Mouse (Mus musculus): Measurements from ENCODE around the gene Tpcn1. TPM values are rescaled to one million over a fixed set of nuclear protein-coding genes. Genes with fewer than 3 reads are reported as not detected.

The Tpcn1 gene
- polyA plus RNA-seq (2015; fragmentation: Nextera tagmentation; extraction: Ambion mirVana): 28.4 and 28.6 TPM in 2 replicates

GRCm38 (mm10) chr5:120588569-120589094 lies at the start of gene Tpcn1, which contains the start of gene Iqcd:
Tpcn1 (minus strand) TSS chr5:120588673.
Iqcd (plus strand) TSS chr5:120589016.
- H3K4me1 ChIP-seq: peaks cover 30% of the 10 kb centered on the region
- H3K36me3 ChIP-seq: peaks cover 16% of the 10 kb centered on the region
- WGBS: 0% methylated on average over 34 of the region's 35 CpGs
- H3K4me2 ChIP-seq (replicated peaks): peak within 1 kb of the TSS; percentile 91
- H3K27ac ChIP-seq (replicated peaks): peak within 1 kb of the TSS; percentile 87
- no peaks in the 10 kb centered on the region for H3K27me3 ChIP-seq
- peak within 1 kb of the TSS; percentile 76 for H3K9ac ChIP-seq
- peak within 1 kb of the TSS; percentile 92 for H3K4me3 ChIP-seq (replicated peaks)
- H3K9me3 ChIP-seq (replicated peaks): no peaks in the 10 kb centered on the region
- ATAC-seq (ENCODE audit: insufficient number of reproducible peaks, low FRiP score, low TSS enrichment, low read depth): peak; percentile 97

- Histone ChIP-seq H3K9ac (no peak overlapping the region), H3K4me2 (replicated peaks) (no peak overlapping the region), H3K27me3 (no peaks in the 10 kb centered on the region; the same call in none of the 2 replicates), H3K27ac (replicated peaks) (no peak overlapping the region), H3K9me3 (replicated peaks) (no peaks in the 10 kb centered on the region), H3K4me3 (replicated peaks) (no peak overlapping the region), H3K4me1 (no peaks in the 10 kb centered on the region), H3K36me3 (no peaks in the 10 kb centered on the region)
- WGBS: 80% methylated on average over 5 of the region's 5 CpGs
- no peak for ATAC-seq (ENCODE audit: insufficient number of reproducible peaks, low FRiP score, low TSS enrichment, low read depth)
These were observed 47.2 kb upstream of the Tpcn1 start for GRCm38 (mm10) chr5:120635633-120636032.

- no peak overlapping the region for H3K4me2 ChIP-seq (replicated peaks)
- H3K4me1 ChIP-seq: no peaks in the 10 kb centered on the region
- no peaks in the 10 kb centered on the region for H3K9me3 ChIP-seq (replicated peaks)
- H3K27ac ChIP-seq (replicated peaks): no peak overlapping the region
- no peak overlapping the region for H3K4me3 ChIP-seq (replicated peaks)
- no peaks in the 10 kb centered on the region for H3K36me3 ChIP-seq
- no peak for ATAC-seq (ENCODE audit: insufficient number of reproducible peaks, low FRiP score, low TSS enrichment, low read depth)
- 36% methylated on average over 5 of the region's 5 CpGs for WGBS
- H3K9ac ChIP-seq: no peak overlapping the region
- H3K27me3 ChIP-seq: peaks cover 8% of the 10 kb centered on the region
These were observed 46.4 kb upstream of the Tpcn1 start for GRCm38 (mm10) chr5:120634860-120635259.

GRCm38 (mm10) chr5:120634131-120634530 lies 45.7 kb upstream of the Tpcn1 start, which contains the start of gene Cfap73:
Cfap73 (minus strand) TSS chr5:120634235.
- no peak within 1 kb of the TSS for H3K4me2 ChIP-seq (replicated peaks)
- no peak for ATAC-seq (ENCODE audit: insufficient number of reproducible peaks, low FRiP score, low TSS enrichment, low read depth)
- H3K27me3 ChIP-seq: peaks cover 11% of the 10 kb centered on the region
- no peaks in the 10 kb centered on the region for H3K36me3 ChIP-seq
- no peak within 1 kb of the TSS for H3K27ac ChIP-seq (replicated peaks)
- no peaks in the 10 kb centered on the region for H3K4me1 ChIP-seq
- H3K9me3 ChIP-seq (replicated peaks): no peaks in the 10 kb centered on the region
- WGBS: 50% methylated on average over 9 of the region's 9 CpGs
- no peak within 1 kb of the TSS for H3K4me3 ChIP-seq (replicated peaks)
- no peak within 1 kb of the TSS for H3K9ac ChIP-seq

DNA sequence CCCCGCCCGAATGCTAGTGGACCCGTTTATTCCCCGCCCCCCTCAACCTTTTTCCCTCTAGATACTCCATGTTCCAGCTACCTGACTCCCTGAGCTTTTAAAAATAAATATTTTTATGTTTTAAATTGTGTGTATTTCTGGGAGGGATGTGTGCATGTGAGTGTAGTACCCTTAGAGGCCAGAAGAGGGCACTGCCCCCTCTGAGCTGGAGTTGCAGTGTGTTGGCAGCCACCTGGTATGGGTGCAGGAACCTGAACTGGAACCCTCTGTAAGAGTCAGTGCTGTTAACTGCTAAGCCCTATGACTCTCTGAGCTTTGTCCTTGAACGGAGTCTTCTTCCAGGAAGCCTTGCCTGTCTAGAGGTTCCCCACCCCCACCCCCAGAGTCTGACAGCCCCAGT lies 43.4 kb upstream of the Tpcn1 start:
- no peak for ATAC-seq (ENCODE audit: insufficient number of reproducible peaks, low FRiP score, low TSS enrichment, low read depth)
- WGBS: 91% methylated on average over 5 of the region's 5 CpGs
- Histone ChIP-seq H3K9me3 (replicated peaks) (no peaks in the 10 kb centered on the region), H3K4me1 (peaks cover 5% of the 10 kb centered on the region; the same call in 1 of the 2 replicates), H3K4me3 (replicated peaks) (no peak overlapping the region), H3K27me3 (peaks cover 11% of the 10 kb centered on the region), H3K36me3 (peaks cover 10% of the 10 kb centered on the region), H3K9ac (no peak overlapping the region), H3K4me2 (replicated peaks) (no peak overlapping the region), H3K27ac (replicated peaks) (no peak overlapping the region)

DNA sequence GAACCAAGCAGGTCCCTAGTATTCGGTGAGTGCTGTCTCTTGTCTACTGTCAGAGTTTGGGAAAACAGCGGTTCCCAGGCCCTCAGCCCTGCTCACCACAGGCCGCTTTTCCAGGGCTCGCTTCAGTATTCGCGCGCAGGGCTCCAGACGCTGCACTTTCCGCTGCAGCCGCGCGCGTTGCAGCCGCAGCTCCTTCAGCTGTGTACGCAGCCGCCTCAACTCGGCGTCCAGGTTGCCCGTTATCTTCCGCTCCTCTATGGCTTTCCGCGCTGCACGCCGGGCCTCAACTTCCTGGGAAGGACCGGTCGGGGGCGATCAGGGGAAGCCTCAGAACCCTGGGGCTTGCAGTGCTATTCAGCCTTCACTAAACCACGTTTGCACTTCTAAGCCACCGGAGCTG lies 42.7 kb upstream of the Tpcn1 start:
- Histone ChIP-seq H3K9ac (no peak overlapping the region), H3K27ac (replicated peaks) (no peak overlapping the region), H3K4me1 (peaks cover 5% of the 10 kb centered on the region; the same call in 1 of the 2 replicates), H3K27me3 (peaks cover 11% of the 10 kb centered on the region), H3K9me3 (replicated peaks) (no peaks in the 10 kb centered on the region), H3K36me3 (peaks cover 18% of the 10 kb centered on the region), H3K4me2 (replicated peaks) (0 out of 2 replicates have a peak overlapping the region, but pooled peaks have one; percentile 13), H3K4me3 (replicated peaks) (no peak overlapping the region)
- 10% methylated on average over 29 of the region's 29 CpGs for WGBS
- no peak for ATAC-seq (ENCODE audit: insufficient number of reproducible peaks, low FRiP score, low TSS enrichment, low read depth)

GRCm38 (mm10) chr5:120628624-120629023 lies 40.2 kb upstream of the Tpcn1 start:
- H3K4me3 ChIP-seq (replicated peaks): no peak overlapping the region
- peaks cover 42% of the 10 kb centered on the region for H3K36me3 ChIP-seq
- ATAC-seq (ENCODE audit: insufficient number of reproducible peaks, low FRiP score, low TSS enrichment, low read depth): no peak
- H3K27ac ChIP-seq (replicated peaks): no peak overlapping the region
- H3K4me2 ChIP-seq (replicated peaks): no peak overlapping the region
- peaks cover 5% of the 10 kb centered on the region; the same call in 1 of the 2 replicates for H3K4me1 ChIP-seq
- peaks cover 11% of the 10 kb centered on the region for H3K27me3 ChIP-seq
- H3K9me3 ChIP-seq (replicated peaks): no peaks in the 10 kb centered on the region
- WGBS: 46% methylated on average over 7 of the region's 7 CpGs
- H3K9ac ChIP-seq: no peak overlapping the region

DNA sequence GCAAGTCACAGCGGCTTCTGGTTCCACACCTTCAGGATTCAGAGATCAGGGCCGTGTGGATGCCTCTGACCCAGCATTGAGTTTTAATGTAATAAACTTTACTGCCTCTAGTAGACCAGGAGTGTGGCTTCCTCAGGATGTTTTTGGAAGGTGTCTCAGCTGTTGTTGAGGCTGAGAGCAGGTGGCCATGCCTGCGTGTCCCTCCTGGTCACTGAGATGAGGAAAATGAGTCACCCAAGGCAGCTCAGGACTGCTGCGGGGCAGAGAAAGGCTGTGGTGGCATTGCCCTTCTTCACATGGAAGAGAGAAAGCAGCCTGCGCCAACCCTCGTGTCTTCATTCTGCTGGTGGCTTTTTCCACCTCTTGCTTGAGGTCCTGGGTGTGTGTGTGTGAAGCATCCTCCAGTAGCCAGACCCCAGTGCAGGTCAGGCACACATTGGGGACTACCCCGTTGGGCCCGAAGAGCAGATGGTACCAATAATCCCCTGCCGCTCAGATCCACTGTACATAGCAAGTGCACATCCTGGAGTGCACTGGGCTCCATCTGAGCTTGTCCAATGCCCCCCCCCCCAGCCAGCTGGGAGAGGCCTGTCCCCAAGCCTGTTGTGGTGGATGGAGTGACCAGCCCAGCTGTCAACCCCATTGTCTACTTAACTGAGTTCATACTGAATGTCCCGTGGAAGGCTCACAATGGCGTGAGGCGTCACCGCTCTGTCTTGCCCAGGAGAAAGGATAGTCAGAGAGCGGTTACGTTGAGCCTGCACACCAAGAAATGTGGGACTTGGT lies 39.2 kb upstream of the Tpcn1 start:
- H3K27ac ChIP-seq (replicated peaks): no peak overlapping the region
- no peaks in the 10 kb centered on the region for H3K9me3 ChIP-seq (replicated peaks)
- H3K4me2 ChIP-seq (replicated peaks): no peak overlapping the region
- H3K4me3 ChIP-seq (replicated peaks): no peak overlapping the region
- H3K9ac ChIP-seq: no peak overlapping the region
- H3K27me3 ChIP-seq: peaks cover 11% of the 10 kb centered on the region
- peaks cover 5% of the 10 kb centered on the region; the same call in 1 of the 2 replicates for H3K4me1 ChIP-seq
- WGBS: 79% methylated on average over 15 of the region's 15 CpGs
- peaks cover 51% of the 10 kb centered on the region for H3K36me3 ChIP-seq
- ATAC-seq (ENCODE audit: insufficient number of reproducible peaks, low FRiP score, low TSS enrichment, low read depth): no peak

DNA sequence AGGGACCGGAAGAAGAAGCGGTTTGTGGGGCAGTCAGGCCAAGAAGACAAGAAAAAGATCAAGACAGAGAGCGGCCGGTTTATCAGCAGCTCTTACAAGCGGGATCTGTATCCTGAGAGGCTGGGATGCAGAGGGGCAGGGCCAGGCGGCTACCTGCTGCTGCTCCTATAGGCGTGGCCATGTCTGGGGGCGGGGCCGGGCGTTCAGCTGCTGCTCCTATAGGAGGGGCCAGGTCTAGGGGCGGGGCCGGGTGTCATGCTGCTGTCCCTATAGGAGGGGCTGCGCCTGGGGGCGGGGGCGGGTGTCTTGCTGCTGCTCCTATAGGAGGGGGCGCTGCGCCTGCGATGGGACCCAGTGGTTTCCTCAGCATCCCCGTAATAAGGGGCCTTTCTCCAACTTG lies 37.9 kb upstream of the Tpcn1 start:
- Histone ChIP-seq H3K9me3 (replicated peaks) (no peaks in the 10 kb centered on the region), H3K4me2 (replicated peaks) (no peak overlapping the region), H3K36me3 (peaks cover 64% of the 10 kb centered on the region), H3K27me3 (peaks cover 11% of the 10 kb centered on the region), H3K27ac (replicated peaks) (no peak overlapping the region), H3K4me3 (replicated peaks) (no peak overlapping the region), H3K9ac (no peak overlapping the region), H3K4me1 (peaks cover 16% of the 10 kb centered on the region)
- no peak; the same call in 1 of the 2 replicates for ATAC-seq (ENCODE audit: insufficient number of reproducible peaks, low FRiP score, low TSS enrichment, low read depth)
- WGBS: 42% methylated on average over 19 of the region's 19 CpGs

DNA sequence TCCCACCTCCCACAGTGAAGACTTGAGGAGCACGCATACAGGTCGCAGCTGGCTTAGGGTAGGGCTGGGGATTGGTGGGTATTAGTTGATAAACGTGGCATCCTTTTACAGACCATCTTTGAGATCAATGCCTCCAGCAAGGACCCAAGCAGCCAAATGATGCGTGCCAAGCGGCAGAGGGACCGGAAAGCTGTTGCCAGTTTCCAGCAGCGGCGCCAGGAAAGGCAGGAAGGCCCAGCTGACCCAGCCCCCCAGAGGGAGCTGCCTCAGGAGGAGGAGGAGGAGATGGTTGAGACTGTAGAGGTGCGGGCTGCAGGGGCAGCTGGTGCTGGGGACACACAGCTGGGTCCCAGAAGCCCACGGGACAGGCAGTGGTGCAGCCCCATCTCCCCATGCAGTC lies 36.0 kb upstream of the Tpcn1 start:
- ATAC-seq (ENCODE audit: insufficient number of reproducible peaks, low FRiP score, low TSS enrichment, low read depth): no peak
- H3K36me3 ChIP-seq: peaks cover 84% of the 10 kb centered on the region
- 92% methylated on average over 10 of the region's 10 CpGs for WGBS

DNA sequence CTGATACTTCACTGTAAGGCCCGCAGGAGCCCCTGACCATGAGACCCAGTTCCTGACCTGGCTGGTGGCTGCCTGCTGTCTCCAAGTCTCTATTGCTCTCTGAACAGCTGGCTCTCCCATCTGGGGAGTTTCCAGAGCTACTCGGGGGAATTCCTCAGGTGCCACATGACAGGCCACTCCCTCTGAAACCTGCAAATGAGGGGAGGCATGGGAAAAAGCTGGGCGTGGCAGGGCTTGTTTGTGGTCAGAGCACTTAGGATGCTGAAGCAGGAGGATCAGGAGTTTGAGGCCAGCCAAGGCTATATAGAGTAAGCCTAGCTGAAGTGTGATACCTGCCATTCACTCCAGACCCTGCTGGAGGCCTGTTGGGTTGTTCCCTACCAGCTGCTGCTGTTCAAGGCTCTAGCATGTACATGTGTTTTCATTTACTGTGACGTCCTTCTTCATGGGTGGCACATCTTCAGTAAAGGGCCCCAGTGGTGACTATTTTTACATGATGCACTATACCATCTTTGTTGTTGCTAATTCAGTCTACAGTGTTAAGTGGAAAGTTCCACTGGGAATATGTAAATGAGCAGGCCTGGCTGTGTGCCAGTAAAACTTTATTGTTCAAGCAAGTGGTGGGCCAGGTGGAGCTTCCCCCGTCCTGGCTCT lies 33.9 kb upstream of the Tpcn1 start:
- Histone ChIP-seq H3K4me2 (replicated peaks) (no peak overlapping the region), H3K36me3 (peaks cover 99% of the 10 kb centered on the region)
- 54% methylated on average over 5 of the region's 5 CpGs for WGBS

More for the DNA sequence above, 36.0 kb upstream of the Tpcn1 start:
- peaks cover 16% of the 10 kb centered on the region for H3K4me1 ChIP-seq
- no peak overlapping the region for H3K9ac ChIP-seq
- H3K4me2 ChIP-seq (replicated peaks): no peak overlapping the region
- H3K9me3 ChIP-seq (replicated peaks): no peaks in the 10 kb centered on the region
- H3K27ac ChIP-seq (replicated peaks): no peak overlapping the region
- no peak overlapping the region for H3K4me3 ChIP-seq (replicated peaks)
- no peaks in the 10 kb centered on the region for H3K27me3 ChIP-seq

More for the DNA sequence above, 33.9 kb upstream of the Tpcn1 start:
- Histone ChIP-seq H3K27ac (replicated peaks) (peak overlapping the region; percentile 17; the same call in 1 of the 2 replicates), H3K4me3 (replicated peaks) (no peak overlapping the region), H3K9ac (no peak overlapping the region), H3K9me3 (replicated peaks) (no peaks in the 10 kb centered on the region), H3K4me1 (peaks cover 12% of the 10 kb centered on the region), H3K27me3 (no peaks in the 10 kb centered on the region)
- ATAC-seq (ENCODE audit: insufficient number of reproducible peaks, low FRiP score, low TSS enrichment, low read depth): no peak

Measured in embryonic facial prominence, embryonic 15.5 days (tissue).